Mouse (Mus musculus) heart, embryonic 14.5 days (tissue): ENCODE data around the gene A830018L16Rik. TPM values are rescaled to one million over a fixed set of nuclear protein-coding genes. Genes with fewer than 3 reads are reported as not detected.
"Not testable (repeated sequence)": the region's sequence is repeated elsewhere in the genome, so short reads cannot be mapped to it uniquely, and the experiment has no call there.

Experiments
- ATAC-seq: fragments of 200-750 bp; cut with Nextera tagmentation; 2 replicates; pipeline ENCODE4 v1.8.0; 2017; ENCODE audit warnings: low read depth, moderate TSS enrichment; ENCODE audit not compliant: insufficient number of reproducible peaks, insufficient read depth, low FRiP score
- H3K27ac ChIP-seq, 2 experiments: fragments of 200-500 bp in 1 of 2; fragments of 300-500 bp in 1 of 2; sonication (generic) in 1 of 2; replicated peaks in 1 of 2; 2 replicates each; pipeline ENCODE4 v1.5.1; 2012 to 2014; ENCODE audit warnings: low read depth in 2 of 2, low read length in 2 of 2, control low read depth in 1 of 2, mild to moderate bottlenecking in 1 of 2, mixed read lengths in 1 of 2; ENCODE audit not compliant: control insufficient read depth in 1 of 2, insufficient read depth in 1 of 2
- H3K27me3 ChIP-seq: fragments of 300-500 bp; sonication (generic); 2 replicates; pipeline ENCODE4 v1.6.1; 2014; ENCODE audit warnings: mild to moderate bottlenecking, low read length, control low read depth; ENCODE audit not compliant: control insufficient read depth, insufficient read depth
- H3K36me3 ChIP-seq: fragments of 300-500 bp; sonication (generic); 2 replicates; pipeline ENCODE4 v1.6.1; 2014; ENCODE audit warnings: mild to moderate bottlenecking, control low read depth, low read length, mixed read lengths; ENCODE audit not compliant: control insufficient read depth, insufficient read depth
- H3K4me1 ChIP-seq, 2 experiments: fragments of 200-500 bp in 1 of 2; fragments of 300-500 bp in 1 of 2; sonication (generic) in 1 of 2; 2 replicates each; pipeline ENCODE4 v1.6.1; 2012 to 2014; ENCODE audit warnings: low read length in 2 of 2, control low read depth in 1 of 2, mixed read lengths in 1 of 2; ENCODE audit not compliant: control insufficient read depth in 2 of 2, insufficient read depth in 2 of 2
- H3K4me2 ChIP-seq: fragments of 300-500 bp; sonication (generic); 2 replicates; pipeline ENCODE4 v1.6.1; 2014; ENCODE audit warnings: mild to moderate bottlenecking, low read length
- H3K4me3 ChIP-seq, 2 experiments: fragments of 200-500 bp in 1 of 2; fragments of 300-500 bp in 1 of 2; sonication (generic) in 1 of 2; 2 replicates each; pipeline ENCODE4 v1.5.1; 2012 to 2014; ENCODE audit warnings: low read length in 2 of 2, mild to moderate bottlenecking in 2 of 2, control low read depth in 1 of 2, low read depth in 1 of 2, moderate library complexity in 1 of 2; ENCODE audit not compliant: control insufficient read depth in 1 of 2, insufficient read depth in 1 of 2
- H3K9ac ChIP-seq: fragments of 300-500 bp; sonication (generic); 2 replicates; pipeline ENCODE4 v1.6.1; 2014; ENCODE audit warnings: mild to moderate bottlenecking, low read length
- H3K9me3 ChIP-seq: fragments of 300-500 bp; sonication (generic); 2 replicates; pipeline ENCODE4 v1.6.1; 2016; ENCODE audit warnings: low read length, control low read depth; ENCODE audit not compliant: control insufficient read depth
- WGBS: fragments of 180-500 bp; shearing (Covaris S2); extraction: QIAGEN DNeasy Blood & Tissue Kit; methylation state at CpG from one replicate; pipeline ENCODE4 v1.1.7; 2014; 5-methylcytosine and 5-hydroxymethylcytosine counted together
- polyA plus RNA-seq: library from polyadenylated mRNA; unstranded; fragments of >200 nt; fragmentation: Nextera tagmentation; extraction: Ambion mirVana; gene quantifications from 2 replicates; pipeline ENCODE4 v1.2.1, GENCODE M21; 2014

Gene A830018L16Rik
- polyA plus RNA-seq, 1 experiment from 2014 or later = 0.63 TPM

GRCm38 (mm10) chr1:12000557-12000956 lies 586.7 kb downstream of the A830018L16Rik start:
- no peak overlapping the region for H3K27ac ChIP-seq
- no peaks in the 10 kb centered on the region for H3K36me3 ChIP-seq
- H3K27me3 ChIP-seq = no peaks in the 10 kb centered on the region
- H3K9me3 ChIP-seq = no peaks in the 10 kb centered on the region
- peaks cover 0 to 5% of the 10 kb centered on the region in 2 experiments; a peak in 2 of 4 replicates for H3K4me1 ChIP-seq
- no peak overlapping the region for H3K4me2 ChIP-seq
- 44% methylated on average over 4 of the region's 4 CpGs for WGBS
- no peak overlapping the region for H3K4me3 ChIP-seq
- H3K9ac ChIP-seq = no peak overlapping the region
- no peak for ATAC-seq

DNA sequence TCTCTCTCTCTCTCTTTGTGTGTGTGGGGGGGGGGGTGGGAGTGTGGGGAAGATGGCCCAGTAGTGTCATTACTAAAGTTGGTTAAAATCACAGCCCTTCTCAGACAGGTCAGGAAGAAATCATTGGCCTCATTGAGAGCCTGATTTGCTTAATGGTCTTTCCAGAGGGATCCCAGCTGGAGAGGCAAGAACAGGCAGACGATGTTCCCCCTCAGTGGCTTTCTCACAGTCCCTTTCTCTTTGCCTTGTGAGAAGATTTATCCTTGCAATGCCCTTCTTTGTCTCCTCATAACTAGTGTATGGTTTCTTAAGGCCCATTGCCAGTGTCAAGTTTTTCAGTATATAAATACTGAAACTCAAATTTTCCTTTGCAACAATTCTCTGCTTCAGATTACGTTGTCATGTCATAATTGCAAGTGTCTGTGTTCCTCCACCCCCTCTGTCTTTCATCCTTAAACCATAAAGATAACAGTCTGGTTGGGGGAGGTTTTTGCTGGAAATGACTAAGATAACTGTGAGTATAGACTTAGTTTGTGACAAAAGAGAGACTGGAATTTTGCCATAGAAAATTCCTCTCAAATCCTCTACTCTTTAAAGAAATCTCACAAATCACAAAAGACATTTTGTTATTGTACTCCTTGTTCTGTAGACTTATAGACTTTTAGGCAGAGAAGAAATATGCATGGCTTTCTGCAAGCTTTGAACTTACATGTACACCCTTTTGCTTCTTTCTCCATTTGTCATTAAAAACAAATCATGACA lies 595.1 kb downstream of the A830018L16Rik start:
- H3K4me1 ChIP-seq = no peaks in the 10 kb centered on the region
- H3K27me3 ChIP-seq = no peaks in the 10 kb centered on the region
- H3K9me3 ChIP-seq = no peaks in the 10 kb centered on the region
- no peak for ATAC-seq
- WGBS = 24% methylated on average over 2 of the region's 2 CpGs
- H3K27ac ChIP-seq = 0 out of 4 replicates have a peak overlapping the region, but pooled peaks of 1 of the 2 experiments have one; percentile 24
- H3K4me2 ChIP-seq = no peak overlapping the region
- no peak overlapping the region for H3K4me3 ChIP-seq
- H3K36me3 ChIP-seq = no peaks in the 10 kb centered on the region
- no peak overlapping the region for H3K9ac ChIP-seq

DNA sequence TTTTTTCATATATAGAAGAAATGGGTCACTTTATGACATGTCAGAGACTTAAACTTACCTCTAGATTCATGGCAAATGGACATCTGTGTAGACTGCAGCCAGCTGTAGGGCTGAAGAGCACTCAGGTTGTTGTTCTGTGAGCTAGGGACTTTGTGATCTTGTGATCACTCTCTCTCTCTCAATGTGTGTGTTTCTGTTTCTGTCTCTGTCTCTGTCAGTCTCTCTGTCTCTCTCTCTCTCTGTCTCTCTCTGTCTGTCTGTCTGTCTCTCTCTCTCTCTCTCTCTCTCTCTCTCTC lies 595.6 kb downstream of the A830018L16Rik start:
- H3K27me3 ChIP-seq = no peaks in the 10 kb centered on the region
- no peak overlapping the region for H3K4me3 ChIP-seq
- H3K36me3 ChIP-seq = no peaks in the 10 kb centered on the region
- H3K9me3 ChIP-seq = no peaks in the 10 kb centered on the region
- H3K4me1 ChIP-seq = no peaks in the 10 kb centered on the region
- H3K4me2 ChIP-seq = no peak overlapping the region
- no peak for ATAC-seq
- no peak overlapping the region for H3K9ac ChIP-seq
- no peak overlapping the region for H3K27ac ChIP-seq

- 83% methylated on average over 1 of the region's 1 CpGs for WGBS
- H3K4me2 ChIP-seq = no peak overlapping the region
- no peak overlapping the region for H3K27ac ChIP-seq
- H3K27me3 ChIP-seq = no peaks in the 10 kb centered on the region
- H3K9me3 ChIP-seq = no peaks in the 10 kb centered on the region
- no peaks in the 10 kb centered on the region for H3K36me3 ChIP-seq
- no peaks in the 10 kb centered on the region for H3K4me1 ChIP-seq
- H3K9ac ChIP-seq = no peak overlapping the region
- H3K4me3 ChIP-seq = no peak overlapping the region
- ATAC-seq = no peak
Observed at GRCm38 (mm10) chr1:12010607-12011006, 596.7 kb downstream of the A830018L16Rik start.

- not testable (repeated sequence) for H3K4me2 ChIP-seq, H3K4me1 ChIP-seq, H3K27me3 ChIP-seq, H3K4me3 ChIP-seq, H3K9me3 ChIP-seq, H3K36me3 ChIP-seq, ATAC-seq, H3K9ac ChIP-seq, H3K27ac ChIP-seq
- WGBS = 89% methylated on average over 5 of the region's 5 CpGs
Observed at GRCm38 (mm10) chr1:12020646-12021045, 606.7 kb downstream of the A830018L16Rik start.
